Mouse (Mus musculus) testis, adult 2 months (tissue): Measurements from ENCODE around the gene St3gal3.

Experiments used
- CTCF ChIP-seq: fragments of 200-500 bp; IDR thresholded peaks from 2 replicates; pipeline ENCODE4 v1.5.1; 2012; ENCODE audit warnings: low read depth, mild to moderate bottlenecking, inconsistent platforms, low read length, moderate library complexity; ENCODE audit not compliant: control insufficient read depth, insufficient read depth, insufficient replicate concordance
- POLR2A ChIP-seq: fragments of 200-500 bp; IDR thresholded peaks from 2 replicates; pipeline ENCODE4 v1.6.1; 2012; ENCODE audit warnings: low read depth, mild to moderate bottlenecking, inconsistent platforms, low read length, moderate library complexity; ENCODE audit not compliant: control insufficient read depth

DNA sequence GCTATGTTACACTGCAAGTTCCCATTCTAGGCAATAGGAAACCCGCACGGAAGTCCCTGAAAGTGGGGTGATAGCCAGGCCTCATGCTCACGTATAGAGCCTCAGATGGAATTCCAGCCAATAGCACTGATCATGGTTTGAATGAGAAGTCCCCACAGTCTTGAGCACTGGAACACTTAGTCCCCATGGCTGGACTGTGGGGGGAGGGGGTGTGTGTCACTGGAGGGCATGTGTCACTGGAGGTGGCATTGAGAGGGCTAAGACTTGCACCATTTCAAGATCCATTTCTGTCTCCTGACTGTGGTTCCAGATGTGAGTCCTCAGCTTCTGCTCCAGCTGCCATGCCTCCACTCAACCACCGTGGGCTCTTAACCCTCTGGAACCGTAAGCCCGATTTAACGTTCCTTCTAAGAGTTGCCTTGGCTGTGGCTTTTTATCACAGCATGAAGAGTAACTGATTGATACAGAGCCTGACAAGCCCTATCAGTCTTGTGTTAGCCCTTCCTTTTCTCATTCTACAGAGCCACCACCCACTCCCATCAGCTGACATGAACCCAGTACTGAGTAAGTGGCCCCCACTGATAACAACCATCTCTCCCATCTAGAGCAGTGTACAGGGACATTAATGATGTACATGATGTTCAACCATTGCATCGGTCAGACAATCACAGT, 91.2 kb downstream of the St3gal3 start:
- TF ChIP-seq CTCF, result no peak
- no peak for TF ChIP-seq POLR2A
